Mouse (Mus musculus) liver, embryonic 15.5 days (tissue): Measurements from ENCODE around the gene Metap1. TPM values are rescaled to one million over a fixed set of nuclear protein-coding genes. Genes with fewer than 3 reads are reported as not detected.

Source experiments
- ATAC-seq: fragments of 200-750 bp; cut with Nextera tagmentation; 2 replicates; pipeline ENCODE4 v1.8.0; 2017; ENCODE audit warnings: moderate number of reproducible peaks, mild to moderate bottlenecking, moderate library complexity; ENCODE audit not compliant: insufficient read depth
- H3K27ac ChIP-seq: fragments of 300-500 bp; sonication (generic); replicated peaks from 2 replicates; pipeline ENCODE4 v1.5.1; 2015; ENCODE audit warnings: mild to moderate bottlenecking, inconsistent platforms
- H3K27me3 ChIP-seq: fragments of 300-500 bp; sonication (generic); 2 replicates; pipeline ENCODE4 v1.6.1; 2015; ENCODE audit warnings: mild to moderate bottlenecking, inconsistent platforms
- H3K36me3 ChIP-seq: fragments of 300-500 bp; sonication (generic); replicated peaks from 2 replicates; pipeline ENCODE4 v1.6.1; 2015; ENCODE audit warnings: moderate library complexity, mild to moderate bottlenecking, inconsistent platforms
- H3K4me1 ChIP-seq: fragments of 300-500 bp; sonication (generic); replicated peaks from 2 replicates; pipeline ENCODE4 v1.6.1; 2015; ENCODE audit warnings: inconsistent platforms
- H3K4me2 ChIP-seq: fragments of 300-500 bp; sonication (generic); 2 replicates; pipeline ENCODE4 v1.6.1; 2015; ENCODE audit warnings: moderate library complexity, mild to moderate bottlenecking, inconsistent platforms
- H3K4me3 ChIP-seq: fragments of 300-500 bp; sonication (generic); replicated peaks from 2 replicates; pipeline ENCODE4 v1.5.1; 2015; ENCODE audit warnings: mild to moderate bottlenecking, inconsistent platforms
- H3K9ac ChIP-seq: fragments of 300-500 bp; sonication (generic); 2 replicates; pipeline ENCODE4 v1.6.1; 2015; ENCODE audit warnings: moderate library complexity, mild to moderate bottlenecking, inconsistent platforms
- H3K9me3 ChIP-seq: fragments of 300-500 bp; sonication (generic); replicated peaks from 2 replicates; pipeline ENCODE4 v1.6.1; 2016; ENCODE audit warnings: inconsistent platforms
- WGBS: fragments of 180-500 bp; shearing (Covaris S2); methylation state at CpG from one replicate; pipeline ENCODE4 v1.1.7; 2015; ENCODE audit warnings: mixed read lengths; ENCODE audit not compliant: insufficient replicate concordance; 5-methylcytosine and 5-hydroxymethylcytosine counted together
- polyA plus RNA-seq: library from polyadenylated mRNA; unstranded; fragments of >200 nt; fragmentation: Nextera tagmentation; extraction: Ambion mirVana; gene quantifications from 2 replicates; pipeline ENCODE4 v1.2.1, GENCODE M21; 2015

Gene Metap1
- polyA plus RNA-seq, 1 experiment from 2014 or later = 20.8 TPM

GRCm38 (mm10) chr3:138448077-138448860 is 41.0 kb downstream of the Metap1 start:
- no peak overlapping the region for H3K9ac ChIP-seq
- WGBS = 61% methylated on average over 12 of the region's 12 CpGs
- H3K9me3 ChIP-seq = no peaks in the 10 kb centered on the region
- no peak for ATAC-seq
- peaks cover 69% of the 10 kb centered on the region for H3K36me3 ChIP-seq
- H3K4me2 ChIP-seq = no peak overlapping the region
- H3K4me1 ChIP-seq = peaks cover 11% of the 10 kb centered on the region
- H3K27ac ChIP-seq = no peak overlapping the region
- H3K27me3 ChIP-seq = no peaks in the 10 kb centered on the region
- H3K4me3 ChIP-seq = no peak overlapping the region

GRCm38 (mm10) chr3:138443465-138443771 is 45.9 kb downstream of the Metap1 start:
- peak overlapping the region; percentile 96 for H3K4me2 ChIP-seq
- H3K27me3 ChIP-seq = no peaks in the 10 kb centered on the region
- peak overlapping the region; percentile 95 for H3K4me3 ChIP-seq
- H3K9ac ChIP-seq = peak overlapping the region; percentile 93
- peaks cover 29% of the 10 kb centered on the region for H3K36me3 ChIP-seq
- peak overlapping the region; percentile 89 for H3K27ac ChIP-seq
- no peaks in the 10 kb centered on the region for H3K9me3 ChIP-seq
- H3K4me1 ChIP-seq = peaks cover 19% of the 10 kb centered on the region
- no peak for ATAC-seq
- 4% methylated on average over 9 of the region's 9 CpGs for WGBS

- H3K36me3 ChIP-seq = peaks cover 24% of the 10 kb centered on the region
- ATAC-seq = peak; percentile 99
- peak within 1 kb of the TSS; percentile 96 for H3K4me2 ChIP-seq
- H3K27me3 ChIP-seq = no peaks in the 10 kb centered on the region
- no peaks in the 10 kb centered on the region for H3K9me3 ChIP-seq
- H3K4me1 ChIP-seq = peaks cover 19% of the 10 kb centered on the region
- WGBS = under 1% methylated on average over 86 of the region's 86 CpGs
- H3K9ac ChIP-seq = peak within 1 kb of the TSS; percentile 93
- peak within 1 kb of the TSS; percentile 89 for H3K27ac ChIP-seq
- peak within 1 kb of the TSS; percentile 95 for H3K4me3 ChIP-seq
Measured at GRCm38 (mm10) chr3:138442612-138443464, 46.5 kb downstream of the Metap1 start, which contains the start of gene Adh5. Gene Adh5 (plus strand): TSS chr3:138443093.

DNA sequence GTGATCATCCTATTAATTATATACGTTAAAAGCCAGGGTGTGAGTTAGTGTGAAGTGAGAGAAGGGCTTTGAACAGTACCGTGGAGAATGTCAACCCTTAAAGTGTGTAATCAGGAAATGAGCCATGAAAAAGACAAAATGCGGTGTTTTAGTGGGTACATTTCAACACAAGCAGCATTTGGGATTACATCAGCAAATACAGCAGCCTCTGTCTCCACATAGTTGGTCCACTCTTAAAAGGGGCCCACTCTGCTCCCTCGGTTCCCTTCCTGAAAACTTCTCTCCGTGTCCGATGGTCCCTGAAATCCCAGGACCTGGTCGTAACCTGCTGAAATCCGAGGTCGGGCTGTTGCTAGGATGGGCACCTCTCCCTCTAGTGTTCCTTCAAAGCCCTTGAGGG is 47.1 kb downstream of the Metap1 start:
- H3K27me3 ChIP-seq = no peaks in the 10 kb centered on the region
- 4% methylated on average over 9 of the region's 9 CpGs for WGBS
- peaks cover 16% of the 10 kb centered on the region for H3K4me1 ChIP-seq
- peak overlapping the region; percentile 96 for H3K4me2 ChIP-seq
- H3K9me3 ChIP-seq = no peaks in the 10 kb centered on the region
- peaks cover 23% of the 10 kb centered on the region for H3K36me3 ChIP-seq
- H3K27ac ChIP-seq = peak overlapping the region; percentile 39
- ATAC-seq = no peak
- H3K4me3 ChIP-seq = peak overlapping the region; percentile 95
- peak overlapping the region; percentile 93 for H3K9ac ChIP-seq

GRCm38 (mm10) chr3:138438716-138439115 is 50.6 kb downstream of the Metap1 start:
- H3K27me3 ChIP-seq = no peaks in the 10 kb centered on the region
- no peaks in the 10 kb centered on the region for H3K9me3 ChIP-seq
- no peak overlapping the region for H3K4me3 ChIP-seq
- ATAC-seq = no peak
- no peaks in the 10 kb centered on the region for H3K36me3 ChIP-seq
- peaks cover 12% of the 10 kb centered on the region for H3K4me1 ChIP-seq
- H3K27ac ChIP-seq = no peak overlapping the region
- no peak overlapping the region for H3K9ac ChIP-seq
- no peak overlapping the region for H3K4me2 ChIP-seq
- 62% methylated on average over 3 of the region's 3 CpGs for WGBS

DNA sequence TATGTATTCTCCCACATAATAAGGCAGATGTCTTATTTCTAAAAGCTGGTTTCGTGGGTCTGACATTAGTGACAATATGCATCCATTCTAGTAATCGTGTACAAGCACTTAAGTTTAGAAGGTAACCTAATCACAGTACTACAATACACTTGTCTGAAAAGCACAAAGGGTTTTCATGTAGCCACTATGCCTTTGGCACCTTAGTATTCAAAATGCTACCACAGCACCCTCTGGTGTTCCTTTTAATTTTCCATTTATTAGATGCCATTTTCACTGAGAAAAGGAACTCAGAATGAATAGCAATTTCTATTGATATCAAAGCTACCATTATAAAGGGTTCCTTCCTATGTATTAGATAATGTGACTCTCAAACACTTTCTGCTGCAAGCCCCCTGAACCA is 57.5 kb downstream of the Metap1 start:
- no peak for ATAC-seq
- H3K9ac ChIP-seq = no peak overlapping the region
- H3K27me3 ChIP-seq = no peaks in the 10 kb centered on the region
- no peaks in the 10 kb centered on the region for H3K4me1 ChIP-seq
- no peak overlapping the region for H3K4me2 ChIP-seq
- H3K4me3 ChIP-seq = no peak overlapping the region
- no peaks in the 10 kb centered on the region for H3K36me3 ChIP-seq
- H3K9me3 ChIP-seq = no peaks in the 10 kb centered on the region
- WGBS = 40% methylated on average over 2 of the region's 2 CpGs
- H3K27ac ChIP-seq = no peak overlapping the region

- H3K27ac ChIP-seq = no peak overlapping the region
- H3K9me3 ChIP-seq = no peaks in the 10 kb centered on the region
- H3K27me3 ChIP-seq = no peaks in the 10 kb centered on the region
- no peaks in the 10 kb centered on the region for H3K36me3 ChIP-seq
- H3K4me3 ChIP-seq = no peak overlapping the region
- no peak for ATAC-seq
- WGBS = 61% methylated on average over 6 of the region's 6 CpGs
- no peaks in the 10 kb centered on the region for H3K4me1 ChIP-seq
- H3K4me2 ChIP-seq = no peak overlapping the region
- no peak overlapping the region for H3K9ac ChIP-seq
Measured at GRCm38 (mm10) chr3:138430360-138430976, 58.8 kb downstream of the Metap1 start.

GRCm38 (mm10) chr3:138424247-138424646 is 65.1 kb downstream of the Metap1 start:
- Histone ChIP-seq H3K27ac (no peak overlapping the region), H3K4me3 (no peak overlapping the region), H3K4me1 (no peaks in the 10 kb centered on the region), H3K9ac (no peak overlapping the region), H3K4me2 (no peak overlapping the region), H3K9me3 (no peaks in the 10 kb centered on the region), H3K36me3 (no peaks in the 10 kb centered on the region), H3K27me3 (no peaks in the 10 kb centered on the region)
- 47% methylated on average over 4 of the region's 4 CpGs for WGBS
- ATAC-seq = no peak

DNA sequence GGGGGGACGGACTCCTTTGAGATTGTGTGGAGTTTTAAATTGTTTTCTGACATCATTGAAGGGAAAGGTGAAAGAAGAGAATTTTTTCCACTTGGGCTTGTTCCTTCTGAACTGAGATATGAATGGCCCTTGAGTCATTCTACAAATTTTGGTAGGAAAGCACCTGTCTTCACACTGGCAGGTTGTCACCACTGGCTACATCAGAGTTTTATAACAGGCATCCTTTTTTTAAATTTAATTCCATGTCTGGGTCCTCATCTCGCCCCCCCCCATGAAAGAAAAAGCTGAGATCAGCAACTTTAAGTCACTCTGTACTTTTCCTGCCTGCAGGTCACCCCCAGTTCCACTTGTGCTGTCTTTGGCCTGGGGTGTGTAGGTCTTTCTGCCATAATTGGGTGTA is 65.7 kb downstream of the Metap1 start:
- H3K9ac ChIP-seq = no peak overlapping the region
- no peak for ATAC-seq
- H3K9me3 ChIP-seq = no peaks in the 10 kb centered on the region
- no peak overlapping the region for H3K4me2 ChIP-seq
- no peak overlapping the region for H3K4me3 ChIP-seq
- WGBS = 39% methylated on average over 2 of the region's 2 CpGs
- H3K27ac ChIP-seq = no peak overlapping the region
- no peaks in the 10 kb centered on the region for H3K36me3 ChIP-seq
- no peaks in the 10 kb centered on the region for H3K4me1 ChIP-seq
- H3K27me3 ChIP-seq = no peaks in the 10 kb centered on the region

GRCm38 (mm10) chr3:138420385-138420784 is 68.9 kb downstream of the Metap1 start:
- no peaks in the 10 kb centered on the region for H3K9me3 ChIP-seq
- H3K27ac ChIP-seq = no peak overlapping the region
- WGBS = 78% methylated on average over 3 of the region's 3 CpGs
- no peak overlapping the region for H3K4me3 ChIP-seq
- H3K27me3 ChIP-seq = no peaks in the 10 kb centered on the region
- no peak overlapping the region for H3K9ac ChIP-seq
- no peaks in the 10 kb centered on the region for H3K36me3 ChIP-seq
- H3K4me1 ChIP-seq = no peaks in the 10 kb centered on the region
- H3K4me2 ChIP-seq = no peak overlapping the region
- ATAC-seq = no peak

- Histone ChIP-seq H3K4me1 (no peaks in the 10 kb centered on the region), H3K36me3 (no peaks in the 10 kb centered on the region), H3K9ac (no peak overlapping the region), H3K27me3 (no peaks in the 10 kb centered on the region), H3K27ac (no peak overlapping the region), H3K4me3 (no peak overlapping the region), H3K4me2 (no peak overlapping the region), H3K9me3 (no peaks in the 10 kb centered on the region)
- ATAC-seq = no peak
- WGBS = 32% methylated on average over 6 of the region's 6 CpGs
Measured at GRCm38 (mm10) chr3:138419369-138419768, 69.9 kb downstream of the Metap1 start.
